Mouse (Mus musculus) cerebellum, postnatal 14 days (tissue): ENCODE results near the gene Idh3b.

Experiments
- DNase-seq, 2 experiments: peaks; one replicate each; pipeline ENCODE4 v3.0.0; 2021; ENCODE audit warnings: mixed read lengths in 2 of 2

Idh3b gene

DNA sequence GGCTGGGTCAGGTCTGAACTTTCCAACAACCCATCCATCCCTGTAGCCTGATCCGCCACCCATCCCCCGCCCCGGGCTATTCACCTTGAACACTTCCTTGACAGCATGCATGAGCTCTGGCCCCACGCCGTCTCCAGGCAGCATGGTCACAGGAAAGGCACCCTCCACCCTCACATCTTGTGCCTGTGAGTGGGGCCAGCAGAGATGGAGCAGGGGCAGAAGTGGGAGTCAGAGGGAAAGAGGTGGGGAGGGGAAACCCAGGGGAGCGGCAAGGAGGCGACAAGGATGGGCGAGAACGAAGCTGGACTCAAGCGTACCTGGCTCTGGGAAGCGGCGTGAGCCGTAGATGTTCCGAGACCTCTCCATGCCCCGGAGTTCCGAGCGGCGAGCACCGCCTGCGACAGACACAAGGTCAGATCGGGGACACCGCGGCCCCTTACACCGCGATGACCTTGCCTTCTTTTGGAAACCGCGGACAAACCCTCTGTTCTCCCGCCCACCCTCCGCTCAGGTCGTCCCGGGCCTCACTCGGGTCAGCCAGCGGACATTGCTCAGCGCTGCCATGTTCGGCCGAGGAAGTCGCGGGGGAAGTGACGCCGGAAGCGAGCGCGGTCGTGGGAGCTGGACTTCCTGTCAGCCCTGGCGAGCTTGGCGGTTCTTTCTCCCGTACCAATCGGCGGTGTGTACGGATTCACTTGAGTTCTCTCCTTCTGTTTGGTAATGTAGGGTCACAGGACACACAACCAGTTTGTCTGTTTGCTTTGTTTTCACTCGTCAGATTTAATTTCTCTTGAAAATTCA, at the start of gene Idh3b:
Gene Idh3b, minus strand, starts transcription at position 694 of the 801 bp plus-strand sequence.
- peak; percentile 93 to 94 for DNase-seq

- DNase-seq = no peak
These were observed 45.2 kb upstream of the Idh3b start for GRCm38 (mm10) chr2:130329502-130329901.

DNA sequence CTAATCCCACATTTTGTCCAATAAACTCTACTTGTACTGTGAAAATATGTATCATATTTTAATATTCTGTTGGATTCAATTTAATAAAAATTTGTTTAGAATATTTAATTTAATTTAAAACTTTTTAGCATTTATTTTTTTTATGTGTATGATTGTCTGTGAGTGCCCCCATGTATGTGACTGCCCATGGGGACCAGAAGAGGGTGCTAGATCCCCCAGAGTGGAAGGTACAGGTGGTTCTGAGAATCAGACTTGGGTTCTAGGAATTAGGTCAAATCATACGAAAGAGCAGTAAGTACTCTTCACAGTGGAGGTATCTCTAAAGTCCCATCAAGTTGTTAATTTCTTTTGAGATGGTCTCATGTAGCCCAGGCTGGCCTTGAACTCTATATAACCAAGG, 42.7 kb upstream of the Idh3b start:
- DNase-seq = no peak

DNA sequence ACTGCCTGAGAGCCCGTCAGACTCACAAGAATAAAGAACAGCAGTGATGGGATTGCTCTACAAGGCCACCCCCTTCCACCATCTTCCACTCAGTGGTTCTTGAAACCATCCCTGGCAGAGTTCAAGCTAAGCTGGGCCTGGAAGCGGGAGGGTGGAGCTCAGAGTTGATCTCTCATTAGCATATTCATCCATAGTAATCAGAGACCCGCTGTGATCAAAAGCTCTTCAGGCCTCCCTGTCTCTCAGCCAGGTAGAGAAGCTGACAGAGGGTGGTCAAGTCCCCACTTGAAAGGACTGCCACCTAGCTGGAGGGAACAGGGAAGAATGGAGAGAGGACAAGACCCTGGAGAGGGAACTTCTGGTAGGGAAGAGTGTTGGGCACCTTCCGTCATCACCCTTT, 18.7 kb upstream of the Idh3b start:
- DNase-seq = no peak

GRCm38 (mm10) chr2:130297580-130297979, 13.2 kb upstream of the Idh3b start:
- DNase-seq = no peak

DNA sequence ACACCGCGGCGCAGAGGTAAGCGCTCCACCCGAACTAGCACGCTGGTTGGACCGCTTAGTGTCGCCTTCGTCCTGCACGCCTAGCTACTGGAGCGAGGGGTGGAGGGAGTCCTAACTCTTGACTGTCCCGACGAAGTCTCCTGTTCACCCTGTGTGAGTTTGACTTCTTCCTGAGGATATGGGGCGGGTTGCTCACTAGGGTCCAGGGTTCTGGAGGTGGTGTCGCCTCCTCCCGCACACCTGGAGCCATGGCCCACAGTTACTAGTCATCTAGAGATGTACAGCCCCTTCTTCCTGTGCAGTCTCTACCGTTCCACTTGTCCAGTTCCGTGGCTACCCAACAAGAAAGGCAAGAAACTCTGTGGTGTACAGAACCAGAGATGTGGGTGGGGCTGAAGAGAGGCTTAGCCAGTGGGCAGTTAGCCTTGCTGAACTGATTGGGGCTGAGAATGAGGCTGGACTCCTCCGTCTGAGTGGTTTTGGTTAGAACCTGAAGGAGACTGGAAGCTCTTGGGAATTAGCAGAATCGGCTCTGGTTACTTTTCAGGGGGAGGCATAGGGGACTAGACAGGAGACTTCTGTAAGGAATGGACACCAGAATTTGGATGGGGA, 11.9 kb upstream of the Idh3b start:
- no peak for DNase-seq

GRCm38 (mm10) chr2:130295331-130296133, 11.2 kb upstream of the Idh3b start:
- DNase-seq = peak; percentile 51 to 56

- DNase-seq = peak; percentile 67 to 69
These were observed 10.6 kb upstream of the Idh3b start, which contains the start of gene Ebf4 for GRCm38 (mm10) chr2:130294936-130295277. TSS of gene Ebf4 (plus strand) at chr2:130295169.

DNA sequence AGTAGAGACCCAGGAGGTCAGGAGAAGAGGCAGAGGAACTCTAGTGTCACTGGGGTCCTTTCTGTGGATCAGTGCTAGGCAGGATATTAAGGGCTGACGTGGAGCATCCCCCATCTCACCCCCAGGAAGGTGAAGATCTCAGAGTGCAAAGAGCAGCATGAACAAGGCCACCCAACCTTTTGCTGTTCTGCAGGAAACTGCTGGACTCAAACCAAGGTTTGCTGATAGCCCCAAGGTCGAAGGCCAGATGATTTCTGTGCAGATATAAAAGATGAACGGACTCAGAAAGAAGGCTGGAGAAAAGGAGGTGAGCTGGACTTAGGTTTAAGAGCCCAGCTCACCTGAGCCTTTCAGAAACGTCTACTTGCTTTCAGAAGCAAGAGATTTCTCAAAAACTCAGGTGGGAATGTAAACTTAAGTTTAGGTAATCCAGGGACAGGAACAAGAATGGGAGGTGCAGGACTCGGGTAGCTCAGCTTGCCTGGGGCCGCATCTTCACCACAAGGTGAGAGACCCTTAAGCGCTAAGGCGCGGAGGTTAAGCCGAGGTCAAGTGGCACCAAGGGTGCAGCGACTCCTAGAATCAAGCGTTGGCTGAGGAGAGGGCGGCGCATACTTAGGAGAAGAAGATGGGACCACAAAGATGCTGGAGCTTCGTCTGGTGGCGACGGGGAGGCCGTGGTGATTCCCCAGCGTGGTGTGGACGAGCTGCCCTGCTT, 10.0 kb upstream of the Idh3b start:
- DNase-seq = no peak

- DNase-seq = no peak
These were observed 9.1 kb upstream of the Idh3b start for GRCm38 (mm10) chr2:130293486-130293885.

GRCm38 (mm10) chr2:130293009-130293408, 8.7 kb upstream of the Idh3b start:
- DNase-seq = no peak

DNA sequence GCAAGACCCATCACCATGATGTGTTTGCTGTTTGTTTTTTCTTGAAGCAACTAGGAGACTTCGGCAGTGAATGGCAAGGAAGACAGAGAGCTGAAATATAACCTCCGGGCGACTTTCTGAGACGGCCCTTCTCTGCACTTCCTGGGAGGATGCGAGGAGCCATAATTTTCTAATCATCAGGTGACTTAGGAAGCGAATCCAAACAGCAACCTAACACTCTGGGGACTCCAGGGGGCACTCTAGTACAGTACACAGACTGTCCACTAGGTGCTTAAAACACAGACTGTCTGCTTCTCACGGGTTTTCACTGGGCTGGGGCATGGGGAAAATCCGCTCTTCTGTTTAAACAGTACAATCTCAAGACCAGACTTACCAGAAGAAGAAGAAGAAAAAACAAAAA, 7.1 kb upstream of the Idh3b start:
- peak; percentile 83 to 87 for DNase-seq

GRCm38 (mm10) chr2:130289086-130289485, 4.7 kb upstream of the Idh3b start:
- DNase-seq = no peak

DNA sequence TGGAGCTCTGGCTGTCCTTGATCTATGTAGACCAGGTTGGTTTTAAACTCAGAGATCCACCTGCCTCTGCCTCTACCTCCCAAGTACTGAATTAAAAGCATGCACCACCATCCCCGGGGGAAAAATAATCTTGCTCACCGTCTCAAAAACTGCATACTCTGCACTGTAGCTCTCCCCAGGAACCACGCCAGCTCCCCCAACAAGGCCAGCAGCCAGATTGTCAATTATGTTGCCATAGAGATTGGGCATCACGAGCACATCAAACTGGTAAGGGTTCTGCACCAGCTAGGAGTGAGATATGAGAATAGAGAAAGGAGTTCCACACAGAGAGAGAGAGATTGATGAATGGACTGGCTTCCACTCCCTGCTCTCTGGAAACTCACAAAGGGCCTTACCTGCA, 3.5 kb downstream of the Idh3b start:
- no peak for DNase-seq

- DNase-seq = no peak
These were observed 4.1 kb downstream of the Idh3b start for GRCm38 (mm10) chr2:130280224-130280623.

- no peak for DNase-seq
These were observed 4.7 kb downstream of the Idh3b start for GRCm38 (mm10) chr2:130279600-130280091.

- peak; percentile 62 to 84 for DNase-seq
These were observed 8.7 kb downstream of the Idh3b start for GRCm38 (mm10) chr2:130275649-130276048.

GRCm38 (mm10) chr2:130274862-130275261, 9.5 kb downstream of the Idh3b start:
- no peak for DNase-seq

DNA sequence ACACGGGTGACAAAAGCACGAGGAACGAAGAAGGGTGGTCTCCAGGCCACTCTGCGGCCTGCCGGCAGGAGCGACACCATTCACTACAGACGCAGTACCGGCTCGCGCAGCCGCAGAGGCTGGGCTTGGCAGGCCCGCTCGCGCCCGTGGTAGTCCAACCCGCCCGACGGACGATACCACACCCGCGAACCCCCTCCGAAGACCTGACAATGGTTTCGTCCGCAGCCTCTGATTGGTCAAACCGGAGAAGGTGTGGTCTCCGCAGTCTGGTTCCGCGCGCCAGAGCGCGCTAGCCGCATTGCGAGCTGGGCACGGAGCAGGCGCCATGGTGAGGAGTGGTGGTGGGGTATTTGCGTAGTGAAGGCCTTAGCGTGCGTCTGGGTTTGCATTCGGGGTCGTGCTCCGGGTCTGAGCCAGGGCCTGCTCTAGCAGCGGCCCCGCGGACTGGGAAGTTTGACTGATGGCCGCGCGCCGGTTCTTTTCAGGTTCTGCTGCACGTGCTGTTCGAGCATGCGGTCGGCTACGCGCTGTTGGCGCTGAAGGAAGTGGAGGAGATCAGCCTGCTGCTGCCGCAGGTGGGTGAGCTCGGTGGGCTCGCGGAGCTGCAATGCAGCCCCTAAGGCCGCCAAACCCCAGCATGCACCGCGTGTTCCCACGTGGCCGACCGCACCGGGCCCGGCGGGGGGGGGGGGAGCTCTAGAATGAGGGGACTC, 10.0 kb downstream of the Idh3b start, which contains the start of gene Nop56:
Gene Nop56, plus strand, starts transcription at position 282 of the 713 bp plus-strand sequence.
- peak; percentile 99 to 100 for DNase-seq

DNA sequence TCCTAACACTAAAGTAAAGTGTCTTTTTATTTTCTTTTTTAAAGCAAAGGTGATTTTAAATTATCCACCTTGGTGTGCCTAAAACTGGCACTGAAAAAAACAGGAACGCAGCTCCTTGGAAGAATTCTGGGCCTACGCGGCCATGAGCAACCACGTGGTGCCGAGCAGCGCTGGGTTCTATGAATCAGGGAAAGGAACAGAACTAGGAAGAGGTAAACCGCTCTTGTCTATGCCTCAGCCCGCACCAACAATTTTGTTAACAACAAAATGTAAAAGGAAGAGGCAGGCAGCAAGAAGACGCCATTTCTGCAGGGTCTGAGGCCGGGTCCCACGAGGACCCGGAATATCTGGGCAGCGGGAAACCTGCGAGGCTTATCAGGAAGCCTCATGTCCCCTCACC, 10.6 kb downstream of the Idh3b start:
- no peak for DNase-seq

DNA sequence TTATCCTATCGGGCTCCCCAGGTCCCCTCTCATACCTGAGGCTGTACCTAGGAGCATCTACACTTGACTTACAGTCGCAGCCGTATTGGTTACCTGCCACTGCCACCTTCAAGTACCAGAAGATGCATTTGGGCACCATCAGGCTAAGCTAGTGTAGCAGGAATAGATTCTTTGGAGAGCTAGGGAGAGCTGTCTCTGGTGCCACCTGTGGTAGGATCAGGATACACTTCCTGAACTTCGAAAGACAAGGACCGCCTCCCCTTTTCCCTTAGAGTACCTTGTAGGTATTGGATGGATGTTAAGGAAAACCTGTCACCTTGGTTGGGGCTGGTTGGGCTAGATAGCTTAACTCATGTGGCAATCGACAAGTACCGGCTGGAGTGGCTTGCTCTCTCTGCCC, 16.3 kb downstream of the Idh3b start:
- no peak for DNase-seq

- no peak for DNase-seq
These were observed 18.8 kb downstream of the Idh3b start for GRCm38 (mm10) chr2:130265520-130265919.
